Mouse (Mus musculus): Measurements from ENCODE around the gene Gabpb1. TPM values are rescaled to one million over a fixed set of nuclear protein-coding genes. Genes with fewer than 3 reads are reported as not detected.

The Gabpb1 gene
- polyA plus RNA-seq, 1 experiment = 44.9 TPM

- Histone ChIP-seq H3K27ac (ENCODE audit: insufficient read depth, low read length) (no peak overlapping the region), H3K4me3 (ENCODE audit: insufficient read depth, low read length) (no peak overlapping the region), H3K4me1 (ENCODE audit: control insufficient read depth, insufficient read depth, low read length) (no peaks in the 10 kb centered on the region)
- no peak for TF ChIP-seq POLR2A (IDR thresholded peaks at IDR 0.05; ENCODE audit: low read depth, low read length)
Observed at GRCm38 (mm10) chr2:126647762-126648161, 28.4 kb downstream of the Gabpb1 start.

- Histone ChIP-seq H3K4me3 (ENCODE audit: insufficient read depth, low read length) (no peak overlapping the region), H3K27ac (ENCODE audit: insufficient read depth, low read length) (no peak overlapping the region), H3K4me1 (ENCODE audit: control insufficient read depth, insufficient read depth, low read length) (no peaks in the 10 kb centered on the region)
- TF ChIP-seq POLR2A (IDR thresholded peaks at IDR 0.05; ENCODE audit: low read depth, low read length) (no peak), CTCF (IDR thresholded peaks at IDR 0.05; ENCODE audit: borderline replicate concordance, insufficient read depth, low read length) (no peak)
Observed at GRCm38 (mm10) chr2:126646461-126646860, 29.7 kb downstream of the Gabpb1 start.

- H3K27ac ChIP-seq (ENCODE audit: insufficient read depth, low read length) = no peak overlapping the region
- no peaks in the 10 kb centered on the region for H3K4me1 ChIP-seq (ENCODE audit: control insufficient read depth, insufficient read depth, low read length)
- no peak overlapping the region for H3K4me3 ChIP-seq (ENCODE audit: insufficient read depth, low read length)
- TF ChIP-seq POLR2A (IDR thresholded peaks at IDR 0.05; ENCODE audit: low read depth, low read length) = no peak
- no peak for TF ChIP-seq CTCF (IDR thresholded peaks at IDR 0.05; ENCODE audit: borderline replicate concordance, insufficient read depth, low read length)
Observed at GRCm38 (mm10) chr2:126644768-126645167, 31.4 kb downstream of the Gabpb1 start.

GRCm38 (mm10) chr2:126640298-126640697 lies 35.8 kb downstream of the Gabpb1 start:
- no peak overlapping the region for H3K27ac ChIP-seq (ENCODE audit: insufficient read depth, low read length)
- H3K4me3 ChIP-seq (ENCODE audit: insufficient read depth, low read length) = no peak overlapping the region
- TF ChIP-seq CTCF (IDR thresholded peaks at IDR 0.05; ENCODE audit: borderline replicate concordance, insufficient read depth, low read length) = no peak
- no peaks in the 10 kb centered on the region for H3K4me1 ChIP-seq (ENCODE audit: control insufficient read depth, insufficient read depth, low read length)

GRCm38 (mm10) chr2:126635939-126636823 lies 40.0 kb downstream of the Gabpb1 start:
- Histone ChIP-seq H3K27ac (ENCODE audit: insufficient read depth, low read length) (no peak overlapping the region), H3K4me1 (ENCODE audit: control insufficient read depth, insufficient read depth, low read length) (no peaks in the 10 kb centered on the region), H3K4me3 (ENCODE audit: insufficient read depth, low read length) (no peak overlapping the region)
- TF ChIP-seq CTCF (IDR thresholded peaks at IDR 0.05; ENCODE audit: borderline replicate concordance, insufficient read depth, low read length) (no peak), POLR2A (IDR thresholded peaks at IDR 0.05; ENCODE audit: low read depth, low read length) (no peak)

- H3K27ac ChIP-seq (ENCODE audit: insufficient read depth, low read length) = no peak overlapping the region
- no peak overlapping the region for H3K4me3 ChIP-seq (ENCODE audit: insufficient read depth, low read length)
- no peaks in the 10 kb centered on the region for H3K4me1 ChIP-seq (ENCODE audit: control insufficient read depth, insufficient read depth, low read length)
- no peak for TF ChIP-seq CTCF (IDR thresholded peaks at IDR 0.05; ENCODE audit: borderline replicate concordance, insufficient read depth, low read length)
- no peak for TF ChIP-seq POLR2A (IDR thresholded peaks at IDR 0.05; ENCODE audit: low read depth, low read length)
Observed at GRCm38 (mm10) chr2:126633165-126633564, 43.0 kb downstream of the Gabpb1 start.

- H3K27ac ChIP-seq (ENCODE audit: insufficient read depth, low read length) = no peak overlapping the region
- H3K4me1 ChIP-seq (ENCODE audit: control insufficient read depth, insufficient read depth, low read length) = no peaks in the 10 kb centered on the region
- TF ChIP-seq CTCF (IDR thresholded peaks at IDR 0.05; ENCODE audit: borderline replicate concordance, insufficient read depth, low read length) = no peak
- TF ChIP-seq POLR2A (IDR thresholded peaks at IDR 0.05; ENCODE audit: low read depth, low read length) = no peak
- H3K4me3 ChIP-seq (ENCODE audit: insufficient read depth, low read length) = no peak overlapping the region
Observed at GRCm38 (mm10) chr2:126628455-126628995, 47.6 kb downstream of the Gabpb1 start.

- no peak overlapping the region for H3K4me3 ChIP-seq (ENCODE audit: insufficient read depth, low read length)
- H3K27ac ChIP-seq (ENCODE audit: insufficient read depth, low read length) = no peak overlapping the region
- no peaks in the 10 kb centered on the region for H3K4me1 ChIP-seq (ENCODE audit: control insufficient read depth, insufficient read depth, low read length)
- TF ChIP-seq POLR2A (IDR thresholded peaks at IDR 0.05; ENCODE audit: low read depth, low read length) (no peak), CTCF (IDR thresholded peaks at IDR 0.05; ENCODE audit: borderline replicate concordance, insufficient read depth, low read length) (no peak)
Observed at GRCm38 (mm10) chr2:126623138-126623537, 53.0 kb downstream of the Gabpb1 start.

- TF ChIP-seq POLR2A (IDR thresholded peaks at IDR 0.05; ENCODE audit: low read depth, low read length) (no peak), CTCF (IDR thresholded peaks at IDR 0.05; ENCODE audit: borderline replicate concordance, insufficient read depth, low read length) (no peak)
- H3K27ac ChIP-seq (ENCODE audit: insufficient read depth, low read length) = no peak overlapping the region
Observed at GRCm38 (mm10) chr2:126622455-126622854, 53.7 kb downstream of the Gabpb1 start.

GRCm38 (mm10) chr2:126619249-126619704 lies 56.9 kb downstream of the Gabpb1 start, which contains the start of gene Hdc:
Gene Hdc (minus strand): TSS chr2:126619299.
- H3K4me1 ChIP-seq (ENCODE audit: control insufficient read depth, insufficient read depth, low read length) = no peaks in the 10 kb centered on the region
- no peak within 1 kb of the TSS for H3K4me3 ChIP-seq (ENCODE audit: insufficient read depth, low read length)
- no peak within 1 kb of the TSS for H3K27ac ChIP-seq (ENCODE audit: insufficient read depth, low read length)
- TF ChIP-seq CTCF (IDR thresholded peaks at IDR 0.05; ENCODE audit: borderline replicate concordance, insufficient read depth, low read length) = no peak
- TF ChIP-seq POLR2A (IDR thresholded peaks at IDR 0.05; ENCODE audit: low read depth, low read length) = no peak

More at GRCm38 (mm10) chr2:126622455-126622854, 53.7 kb downstream of the Gabpb1 start:
- Histone ChIP-seq H3K4me1 (ENCODE audit: control insufficient read depth, insufficient read depth, low read length) (no peaks in the 10 kb centered on the region), H3K4me3 (ENCODE audit: insufficient read depth, low read length) (no peak overlapping the region)
